Mouse (Mus musculus): ENCODE measurements around the gene Fam90a1a. TPM values are rescaled to one million over a fixed set of nuclear protein-coding genes. Genes with fewer than 3 reads are reported as not detected.
"Not testable (repeated sequence)": the region's sequence is repeated elsewhere in the genome, so short reads cannot be mapped to it uniquely, and the experiment has no call there.

Gene Fam90a1a
- polyA plus RNA-seq (2012; fragmentation: generic; extraction: Trizol), result not detected
- long read RNA-seq, experiment 1, result 0 reads
- long read RNA-seq, experiment 2, result 0 reads

- Histone ChIP-seq H3ac (ENCODE audit: control insufficient read depth, insufficient read length, low read depth) (no peak within 1 kb of the TSS), H3K79me2 (ENCODE audit: control insufficient read depth, insufficient read depth) (no peaks in the 10 kb centered on the region), H3K4me3 (ENCODE audit: insufficient read depth, poor library complexity, severe bottlenecking) (no peak within 1 kb of the TSS), H3K27me3 (ENCODE audit: control insufficient read depth, insufficient read depth, insufficient read length) (no peaks in the 10 kb centered on the region), H3K36me3 (ENCODE audit: control insufficient read depth, insufficient read depth) (no peaks in the 10 kb centered on the region), H3K79me3 (ENCODE audit: low read depth) (no peaks in the 10 kb centered on the region)
- TF ChIP-seq MAX (IDR thresholded peaks at IDR 0.05) (no peak), CTCF (IDR thresholded peaks at IDR 0.05; ENCODE audit: control insufficient read depth, insufficient read depth, insufficient read length) (no peak), CEBPB (IDR thresholded peaks at IDR 0.05; ENCODE audit: low read depth) (no peak), FOSL1 (IDR thresholded peaks at IDR 0.05; ENCODE audit: insufficient read depth, low read length, poor library complexity, severe bottlenecking) (no peak), MYOG (IDR thresholded peaks at IDR 0.05; ENCODE audit: control insufficient read depth, extremely low read depth, insufficient read length) (no peak), USF1 (IDR thresholded peaks at IDR 0.05; ENCODE audit: low read depth) (no peak)
Measured at GRCm38 (mm10) chr8:21958414-21958813, at the start of gene Fam90a1a. Gene Fam90a1a, plus strand, starts transcription at chr8:21958714.

- no peaks in the 10 kb centered on the region for H3K79me3 ChIP-seq (ENCODE audit: low read depth)
- H3K79me2 ChIP-seq (ENCODE audit: control insufficient read depth, insufficient read depth), result no peaks in the 10 kb centered on the region
- no peak overlapping the region for H3K4me3 ChIP-seq (ENCODE audit: insufficient read depth, poor library complexity, severe bottlenecking)
- H3K36me3 ChIP-seq (ENCODE audit: control insufficient read depth, insufficient read depth), result no peaks in the 10 kb centered on the region
- no peak for TF ChIP-seq MYOG (IDR thresholded peaks at IDR 0.05; ENCODE audit: control insufficient read depth, extremely low read depth, insufficient read length)
- no peak for TF ChIP-seq USF1 (IDR thresholded peaks at IDR 0.05; ENCODE audit: low read depth)
- no peak for TF ChIP-seq MAX (IDR thresholded peaks at IDR 0.05)
- TF ChIP-seq FOSL1 (IDR thresholded peaks at IDR 0.05; ENCODE audit: insufficient read depth, low read length, poor library complexity, severe bottlenecking), result no peak
- TF ChIP-seq CEBPB (IDR thresholded peaks at IDR 0.05; ENCODE audit: low read depth), result no peak
- TF ChIP-seq CTCF (IDR thresholded peaks at IDR 0.05; ENCODE audit: control insufficient read depth, insufficient read depth, insufficient read length), result no peak
- TF ChIP-seq MYOD1 (IDR thresholded peaks at IDR 0.05; ENCODE audit: control insufficient read depth, insufficient read length, low read depth), result no peak
- H3K27me3 ChIP-seq (ENCODE audit: control insufficient read depth, insufficient read depth, insufficient read length), result no peaks in the 10 kb centered on the region
- H3ac ChIP-seq (ENCODE audit: control insufficient read depth, insufficient read length, low read depth), result no peak overlapping the region
Measured at GRCm38 (mm10) chr8:21911931-21912330, 46.6 kb upstream of the Fam90a1a start.

DNA sequence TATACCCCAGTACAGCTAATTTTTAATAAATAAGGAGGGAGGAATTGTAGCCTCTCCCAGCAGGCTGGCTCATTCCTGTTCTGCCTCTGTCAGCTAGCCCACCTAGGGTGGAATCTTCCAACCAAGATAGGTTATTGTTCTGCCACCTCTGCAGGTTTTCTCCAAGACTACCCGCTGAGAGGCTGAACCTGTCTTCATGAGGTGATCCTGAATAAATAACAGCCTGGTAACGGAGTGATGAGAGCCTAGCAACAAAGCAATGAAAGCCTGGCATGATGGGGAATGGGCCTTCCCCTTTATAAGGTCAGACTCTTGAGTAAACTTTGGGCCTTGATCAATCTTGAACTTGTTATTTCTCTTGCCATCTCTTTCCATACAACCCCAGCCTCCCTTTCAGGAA is 46.0 kb upstream of the Fam90a1a start:
- Histone ChIP-seq H3ac (ENCODE audit: control insufficient read depth, insufficient read length, low read depth) (no peak overlapping the region), H3K27me3 (ENCODE audit: control insufficient read depth, insufficient read depth, insufficient read length) (no peaks in the 10 kb centered on the region), H3K79me3 (ENCODE audit: low read depth) (no peaks in the 10 kb centered on the region), H3K36me3 (ENCODE audit: control insufficient read depth, insufficient read depth) (no peaks in the 10 kb centered on the region), H3K79me2 (ENCODE audit: control insufficient read depth, insufficient read depth) (no peaks in the 10 kb centered on the region), H3K4me3 (ENCODE audit: insufficient read depth, poor library complexity, severe bottlenecking) (no peak overlapping the region)
- TF ChIP-seq USF1 (IDR thresholded peaks at IDR 0.05; ENCODE audit: low read depth), result no peak
- no peak for TF ChIP-seq MYOD1 (IDR thresholded peaks at IDR 0.05; ENCODE audit: control insufficient read depth, insufficient read length, low read depth)
- TF ChIP-seq MAX (IDR thresholded peaks at IDR 0.05), result no peak
- no peak for TF ChIP-seq FOSL1 (IDR thresholded peaks at IDR 0.05; ENCODE audit: insufficient read depth, low read length, poor library complexity, severe bottlenecking)
- no peak for TF ChIP-seq MYOG (IDR thresholded peaks at IDR 0.05; ENCODE audit: control insufficient read depth, extremely low read depth, insufficient read length)
- no peak for TF ChIP-seq CTCF (IDR thresholded peaks at IDR 0.05; ENCODE audit: control insufficient read depth, insufficient read depth, insufficient read length)
- no peak for TF ChIP-seq CEBPB (IDR thresholded peaks at IDR 0.05; ENCODE audit: low read depth)

- no peaks in the 10 kb centered on the region for H3K27me3 ChIP-seq (ENCODE audit: control insufficient read depth, insufficient read depth, insufficient read length)
Measured at GRCm38 (mm10) chr8:21915625-21916024, 42.9 kb upstream of the Fam90a1a start.

DNA sequence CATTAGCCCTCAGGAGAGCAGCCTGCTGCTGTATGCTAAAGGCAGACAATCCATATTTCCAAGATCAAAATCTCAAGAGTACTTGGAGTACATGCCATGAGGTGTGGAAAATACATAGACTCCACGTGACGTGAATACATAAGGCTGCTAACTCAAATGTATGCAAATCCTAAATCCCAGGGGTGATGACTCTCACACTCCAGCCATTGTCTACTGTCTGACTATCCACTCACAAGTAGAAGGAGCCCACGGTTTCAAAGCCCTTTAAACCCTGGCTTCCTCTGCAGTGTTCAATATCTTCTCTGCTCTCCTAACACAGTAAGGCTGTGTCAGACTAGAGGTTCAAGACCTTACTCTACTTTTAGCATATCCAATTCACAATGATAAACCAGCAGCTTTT is 27.8 kb upstream of the Fam90a1a start:
- H3ac ChIP-seq (ENCODE audit: control insufficient read depth, insufficient read length, low read depth); H3K36me3 ChIP-seq (ENCODE audit: control insufficient read depth, insufficient read depth); H3K4me3 ChIP-seq (ENCODE audit: insufficient read depth, poor library complexity, severe bottlenecking); H3K27me3 ChIP-seq (ENCODE audit: control insufficient read depth, insufficient read depth, insufficient read length); H3K79me2 ChIP-seq (ENCODE audit: control insufficient read depth, insufficient read depth); H3K79me3 ChIP-seq (ENCODE audit: low read depth): not testable (repeated sequence)

More at GRCm38 (mm10) chr8:21915625-21916024, 42.9 kb upstream of the Fam90a1a start:
- H3K36me3 ChIP-seq (ENCODE audit: control insufficient read depth, insufficient read depth), result no peaks in the 10 kb centered on the region
- no peaks in the 10 kb centered on the region for H3K79me3 ChIP-seq (ENCODE audit: low read depth)
- no peak for TF ChIP-seq MAX (IDR thresholded peaks at IDR 0.05)
- no peak for TF ChIP-seq CTCF (IDR thresholded peaks at IDR 0.05; ENCODE audit: control insufficient read depth, insufficient read depth, insufficient read length)
- TF ChIP-seq MYOG (IDR thresholded peaks at IDR 0.05; ENCODE audit: control insufficient read depth, extremely low read depth, insufficient read length), result no peak
- TF ChIP-seq USF1 (IDR thresholded peaks at IDR 0.05; ENCODE audit: low read depth), result no peak
- TF ChIP-seq CEBPB (IDR thresholded peaks at IDR 0.05; ENCODE audit: low read depth), result no peak
- no peak for TF ChIP-seq MYOD1 (IDR thresholded peaks at IDR 0.05; ENCODE audit: control insufficient read depth, insufficient read length, low read depth)
- no peak for TF ChIP-seq FOSL1 (IDR thresholded peaks at IDR 0.05; ENCODE audit: insufficient read depth, low read length, poor library complexity, severe bottlenecking)
- no peaks in the 10 kb centered on the region for H3K79me2 ChIP-seq (ENCODE audit: control insufficient read depth, insufficient read depth)
- no peak overlapping the region for H3ac ChIP-seq (ENCODE audit: control insufficient read depth, insufficient read length, low read depth)
- no peak overlapping the region for H3K4me3 ChIP-seq (ENCODE audit: insufficient read depth, poor library complexity, severe bottlenecking)

DNA sequence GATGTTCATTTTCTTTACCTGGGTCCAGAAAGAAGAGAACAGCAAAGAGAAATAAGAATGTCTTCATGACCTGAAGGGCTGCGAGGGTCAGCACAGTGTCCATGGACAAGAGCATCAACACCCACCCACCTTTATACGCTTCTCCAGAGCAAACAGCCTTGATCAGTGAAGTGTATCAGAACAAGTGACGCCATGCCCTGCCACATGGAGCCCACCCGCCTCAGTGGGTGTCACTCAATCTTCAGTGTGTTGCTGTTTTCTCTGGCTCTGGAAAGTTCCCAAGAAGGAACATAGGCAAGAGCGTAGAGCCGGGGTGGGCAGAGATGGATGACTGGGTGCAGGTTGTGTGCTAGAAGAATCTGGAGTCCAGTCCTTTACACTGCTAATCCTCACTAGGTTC is 25.9 kb upstream of the Fam90a1a start, which contains the start of gene Defb15:
Gene Defb15 (minus strand): TSS at position 101 of the 400 bp plus-strand sequence.
- Histone ChIP-seq H3K79me2 (ENCODE audit: control insufficient read depth, insufficient read depth) (no peaks in the 10 kb centered on the region), H3ac (ENCODE audit: control insufficient read depth, insufficient read length, low read depth) (no peak within 1 kb of the TSS), H3K36me3 (ENCODE audit: control insufficient read depth, insufficient read depth) (no peaks in the 10 kb centered on the region), H3K79me3 (ENCODE audit: low read depth) (no peaks in the 10 kb centered on the region), H3K4me3 (ENCODE audit: insufficient read depth, poor library complexity, severe bottlenecking) (no peak within 1 kb of the TSS), H3K27me3 (ENCODE audit: control insufficient read depth, insufficient read depth, insufficient read length) (no peaks in the 10 kb centered on the region)
- TF ChIP-seq CTCF (IDR thresholded peaks at IDR 0.05; ENCODE audit: control insufficient read depth, insufficient read depth, insufficient read length), result no peak

GRCm38 (mm10) chr8:21938052-21938451 is 20.5 kb upstream of the Fam90a1a start, which contains the start of gene Defb35:
Gene Defb35, plus strand, starts transcription at chr8:21938352.
- H3K36me3 ChIP-seq (ENCODE audit: control insufficient read depth, insufficient read depth); H3K79me3 ChIP-seq (ENCODE audit: low read depth); H3K79me2 ChIP-seq (ENCODE audit: control insufficient read depth, insufficient read depth); H3K4me3 ChIP-seq (ENCODE audit: insufficient read depth, poor library complexity, severe bottlenecking); H3K27me3 ChIP-seq (ENCODE audit: control insufficient read depth, insufficient read depth, insufficient read length); H3ac ChIP-seq (ENCODE audit: control insufficient read depth, insufficient read length, low read depth): not testable (repeated sequence)
